Mouse (Mus musculus) mammary gland, adult 2 months (tissue): ENCODE data around the gene Rims3. TPM values are rescaled to one million over a fixed set of nuclear protein-coding genes. Genes with fewer than 3 reads are reported as not detected.

Experiments
- polyA plus RNA-seq: library from polyadenylated mRNA; depleted of rRNA; stranded (reverse); fragments of >200 nt; gene quantifications from 2 replicates; pipeline ENCODE4 v1.2.3, GENCODE M21; 2012; ENCODE audit warnings: low replicate concordance; rRNA removed

Gene Rims3
- polyA plus RNA-seq: 0.76 and 1.0 TPM in 2 replicates

DNA sequence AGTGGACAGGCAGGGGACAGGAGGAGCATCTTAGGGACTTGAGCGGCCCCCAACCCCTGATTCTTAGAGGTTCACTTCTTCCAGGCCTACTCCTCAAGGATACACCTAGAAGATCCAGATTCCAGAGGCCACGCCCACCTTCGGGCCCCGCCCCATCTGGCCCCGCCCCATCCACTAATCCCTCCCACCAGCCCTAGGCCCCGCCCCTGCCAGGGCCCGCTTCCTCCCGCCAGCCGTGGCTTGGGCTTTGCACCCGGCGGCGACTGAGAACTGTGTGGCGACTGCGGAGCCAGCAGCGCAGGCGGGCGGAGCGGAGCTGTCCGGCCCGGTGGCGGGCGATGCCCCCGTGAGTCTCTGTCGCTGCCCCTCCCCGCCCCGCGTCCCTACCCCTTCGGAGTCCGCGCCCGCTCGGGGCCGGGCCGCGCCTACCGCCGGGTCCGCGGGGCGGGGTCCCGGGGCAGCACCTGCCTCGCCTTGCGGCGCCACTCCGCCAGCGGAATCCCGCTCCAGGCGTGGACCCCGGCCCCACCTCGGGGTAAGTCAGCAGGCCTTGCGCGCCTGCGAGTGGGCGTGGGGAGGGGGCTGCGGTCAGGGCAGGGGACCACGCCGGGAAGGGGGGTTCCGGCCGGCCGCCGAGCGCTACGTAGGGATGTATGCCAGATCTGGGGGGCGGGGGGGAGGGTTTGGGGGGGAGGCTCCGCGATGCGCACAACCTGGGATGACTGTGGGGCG lies at the start of gene Rims3:
Gene Rims3, plus strand, starts transcription at position 229 of the 732 bp plus-strand sequence.

DNA sequence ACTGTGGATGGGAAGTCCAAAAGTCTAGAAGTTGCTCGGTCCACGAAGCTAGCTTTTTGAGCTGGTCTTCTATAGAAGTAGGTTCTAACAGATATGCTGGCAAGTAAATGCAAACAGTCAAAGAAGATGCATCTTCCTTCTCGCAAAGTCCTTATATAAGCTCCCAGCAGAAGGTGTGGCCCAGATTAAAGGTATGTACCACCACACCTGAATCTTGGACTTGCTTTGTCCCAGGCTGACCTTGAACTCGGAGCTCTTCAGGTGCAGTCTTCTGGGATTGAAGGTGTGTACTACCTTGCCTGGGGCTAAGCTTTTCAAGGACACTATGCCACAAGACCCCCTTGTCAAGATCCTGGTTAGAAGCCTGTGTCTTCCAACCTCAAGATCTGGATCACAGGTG lies 23.1 kb upstream of the Rims3 start, which contains the start of gene Nfyc:
Gene Nfyc, minus strand, starts transcription at position 101 of the 400 bp plus-strand sequence.

DNA sequence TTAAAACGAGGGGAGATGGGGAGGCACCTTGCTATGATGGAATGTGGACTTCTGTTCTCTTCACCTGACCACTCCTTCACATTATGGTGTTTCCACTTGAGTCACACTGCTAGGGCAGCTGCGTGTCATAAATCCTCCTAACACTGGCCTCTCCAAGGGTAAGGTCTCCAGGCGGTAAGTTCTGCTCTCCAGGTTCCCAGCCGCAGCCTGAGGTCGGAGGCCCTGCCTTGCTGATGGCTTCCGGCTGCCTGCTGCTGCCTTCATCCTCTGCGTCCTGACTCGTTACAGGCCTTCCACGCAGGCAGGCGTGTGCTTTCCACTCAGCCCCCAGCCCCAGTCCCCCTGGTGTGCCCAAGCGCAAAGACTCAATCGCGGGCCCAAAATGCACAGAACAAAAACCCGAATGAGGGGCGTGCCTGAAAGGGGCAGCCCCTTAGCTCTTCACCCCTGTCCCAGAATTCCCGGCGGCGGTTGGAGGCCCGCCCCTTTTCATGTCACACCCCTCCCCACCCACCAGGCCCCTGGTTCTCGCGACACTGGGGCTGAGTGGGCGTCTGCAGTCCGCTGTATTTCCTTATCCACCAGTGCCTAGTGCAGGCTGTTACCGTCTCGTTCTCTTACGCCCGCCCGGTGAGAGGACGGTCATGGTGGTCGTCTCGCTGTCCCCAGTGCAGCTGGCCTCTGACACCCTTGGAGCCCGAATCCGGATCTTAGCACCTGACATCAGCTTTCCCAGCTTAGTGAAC lies 70.1 kb downstream of the Rims3 start, which contains the start of gene Exo5:
Gene Exo5, minus strand, starts transcription at position 464 of the 746 bp plus-strand sequence.

Other genes starting within 250 kb of the Rims3 start
- gene Cited4, start 188.2 kb upstream of the Rims3 start, polyA plus RNA-seq: 17.6 and 55.1 TPM in 2 replicates
- gene Kcnq4, start 106.2 kb upstream of the Rims3 start, polyA plus RNA-seq: 18.7 and 22.7 TPM in 2 replicates
- 147 and 239 TPM in 2 replicates for gene Nfyc, start 23.2 kb upstream of the Rims3 start, polyA plus RNA-seq
- gene Exo5, start 70.2 kb downstream of the Rims3 start, polyA plus RNA-seq: 3.0 and 4.6 TPM in 2 replicates
- gene Zfp69, start 96.9 kb downstream of the Rims3 start, polyA plus RNA-seq: 1.9 and 2.2 TPM in 2 replicates
- 39.2 and 49.0 TPM in 2 replicates for gene Smap2, start 162.4 kb downstream of the Rims3 start, polyA plus RNA-seq
- 1.3 and 3.6 TPM in 2 replicates for gene Col9a2, start 184.6 kb downstream of the Rims3 start, polyA plus RNA-seq
- gene Zmpste24, start 243.4 kb downstream of the Rims3 start, polyA plus RNA-seq: 15.7 and 27.5 TPM in 2 replicates